Mouse (Mus musculus): ENCODE measurements around the gene Ppp1r16b. TPM values are rescaled to one million over a fixed set of nuclear protein-coding genes. Genes with fewer than 3 reads are reported as not detected.

The Ppp1r16b gene
- polyA plus RNA-seq, 1 experiment = not detected

GRCm38 (mm10) chr2:158631873-158632272 lies 33.3 kb upstream of the Ppp1r16b start:
- Histone ChIP-seq H3K4me3 (ENCODE audit: insufficient read depth, low read depth, low read length) (no peak overlapping the region), H3K4me1 (ENCODE audit: control insufficient read depth, insufficient read depth, low read length) (0 out of 2 replicates have a peak, but pooled peaks cover 4% of the 10 kb centered on the region), H3K27ac (ENCODE audit: insufficient read depth, low read depth, low read length) (no peak overlapping the region)
- WGBS = 80% methylated on average over 5 of the region's 5 CpGs
- TF ChIP-seq CTCF (IDR thresholded peaks at IDR 0.05; ENCODE audit: insufficient read depth, low read depth, low read length) = no peak
- TF ChIP-seq POLR2A (IDR thresholded peaks at IDR 0.05; ENCODE audit: insufficient read depth, low read depth, low read length) = no peak

GRCm38 (mm10) chr2:158641869-158642268 lies 23.3 kb upstream of the Ppp1r16b start:
- 6% methylated on average over 2 of the region's 2 CpGs for WGBS
- H3K27ac ChIP-seq (ENCODE audit: insufficient read depth, low read depth, low read length) = no peak overlapping the region
- H3K4me1 ChIP-seq (ENCODE audit: control insufficient read depth, insufficient read depth, low read length) = peaks cover 9% of the 10 kb centered on the region; the same call in 1 of the 2 replicates
- peak; percentile 78 for TF ChIP-seq CTCF (IDR thresholded peaks at IDR 0.05; ENCODE audit: insufficient read depth, low read depth, low read length)
- TF ChIP-seq POLR2A (IDR thresholded peaks at IDR 0.05; ENCODE audit: insufficient read depth, low read depth, low read length) = no peak
- no peak overlapping the region for H3K4me3 ChIP-seq (ENCODE audit: insufficient read depth, low read depth, low read length)

GRCm38 (mm10) chr2:158642587-158642986 lies 22.6 kb upstream of the Ppp1r16b start:
- TF ChIP-seq CTCF (IDR thresholded peaks at IDR 0.05; ENCODE audit: insufficient read depth, low read depth, low read length) (no peak), POLR2A (IDR thresholded peaks at IDR 0.05; ENCODE audit: insufficient read depth, low read depth, low read length) (no peak)
- peaks cover 9% of the 10 kb centered on the region; the same call in 1 of the 2 replicates for H3K4me1 ChIP-seq (ENCODE audit: control insufficient read depth, insufficient read depth, low read length)
- H3K4me3 ChIP-seq (ENCODE audit: insufficient read depth, low read depth, low read length) = no peak overlapping the region
- 84% methylated on average over 2 of the region's 2 CpGs for WGBS
- H3K27ac ChIP-seq (ENCODE audit: insufficient read depth, low read depth, low read length) = no peak overlapping the region

- Histone ChIP-seq H3K27ac (ENCODE audit: insufficient read depth, low read depth, low read length) (no peak overlapping the region), H3K4me1 (ENCODE audit: control insufficient read depth, insufficient read depth, low read length) (peaks cover 9% of the 10 kb centered on the region; the same call in 1 of the 2 replicates), H3K4me3 (ENCODE audit: insufficient read depth, low read depth, low read length) (no peak overlapping the region)
- TF ChIP-seq POLR2A (IDR thresholded peaks at IDR 0.05; ENCODE audit: insufficient read depth, low read depth, low read length) (no peak), CTCF (IDR thresholded peaks at IDR 0.05; ENCODE audit: insufficient read depth, low read depth, low read length) (no peak)
- 75% methylated on average over 3 of the region's 3 CpGs for whole genome bisulfite sequencing
These were observed 21.4 kb upstream of the Ppp1r16b start for GRCm38 (mm10) chr2:158643791-158644190.

GRCm38 (mm10) chr2:158651159-158651908 lies 13.9 kb upstream of the Ppp1r16b start:
- Histone ChIP-seq H3K27ac (ENCODE audit: insufficient read depth, low read depth, low read length) (no peak overlapping the region), H3K4me3 (ENCODE audit: insufficient read depth, low read depth, low read length) (no peak overlapping the region), H3K4me1 (ENCODE audit: control insufficient read depth, insufficient read depth, low read length) (no peaks in the 10 kb centered on the region)
- no peak for TF ChIP-seq POLR2A (IDR thresholded peaks at IDR 0.05; ENCODE audit: insufficient read depth, low read depth, low read length)
- no peak for TF ChIP-seq CTCF (IDR thresholded peaks at IDR 0.05; ENCODE audit: insufficient read depth, low read depth, low read length)
- 81% methylated on average over 7 of the region's 7 CpGs for whole genome bisulfite sequencing

GRCm38 (mm10) chr2:158652985-158653384 lies 12.2 kb upstream of the Ppp1r16b start:
- H3K27ac ChIP-seq (ENCODE audit: insufficient read depth, low read depth, low read length) = no peak overlapping the region
- WGBS = 4% methylated on average over 4 of the region's 4 CpGs
- TF ChIP-seq CTCF (IDR thresholded peaks at IDR 0.05; ENCODE audit: insufficient read depth, low read depth, low read length) = peak; percentile 59
- no peak for TF ChIP-seq POLR2A (IDR thresholded peaks at IDR 0.05; ENCODE audit: insufficient read depth, low read depth, low read length)
- no peaks in the 10 kb centered on the region for H3K4me1 ChIP-seq (ENCODE audit: control insufficient read depth, insufficient read depth, low read length)
- H3K4me3 ChIP-seq (ENCODE audit: insufficient read depth, low read depth, low read length) = no peak overlapping the region

GRCm38 (mm10) chr2:158654717-158655116 lies 10.5 kb upstream of the Ppp1r16b start:
- Histone ChIP-seq H3K27ac (ENCODE audit: insufficient read depth, low read depth, low read length) (no peak overlapping the region), H3K4me1 (ENCODE audit: control insufficient read depth, insufficient read depth, low read length) (no peaks in the 10 kb centered on the region), H3K4me3 (ENCODE audit: insufficient read depth, low read depth, low read length) (no peak overlapping the region)
- TF ChIP-seq POLR2A (IDR thresholded peaks at IDR 0.05; ENCODE audit: insufficient read depth, low read depth, low read length) (no peak), CTCF (IDR thresholded peaks at IDR 0.05; ENCODE audit: insufficient read depth, low read depth, low read length) (no peak)
- WGBS = 82% methylated on average over 9 of the region's 9 CpGs

GRCm38 (mm10) chr2:158655806-158656205 lies 9.4 kb upstream of the Ppp1r16b start:
- TF ChIP-seq CTCF (IDR thresholded peaks at IDR 0.05; ENCODE audit: insufficient read depth, low read depth, low read length) (no peak), POLR2A (IDR thresholded peaks at IDR 0.05; ENCODE audit: insufficient read depth, low read depth, low read length) (no peak)
- H3K4me1 ChIP-seq (ENCODE audit: control insufficient read depth, insufficient read depth, low read length) = no peaks in the 10 kb centered on the region
- no peak overlapping the region for H3K4me3 ChIP-seq (ENCODE audit: insufficient read depth, low read depth, low read length)
- WGBS = 84% methylated on average over 4 of the region's 4 CpGs
- no peak overlapping the region for H3K27ac ChIP-seq (ENCODE audit: insufficient read depth, low read depth, low read length)

GRCm38 (mm10) chr2:158658822-158659221 lies 6.4 kb upstream of the Ppp1r16b start:
- WGBS = 60% methylated on average over 6 of the region's 6 CpGs
- TF ChIP-seq CTCF (IDR thresholded peaks at IDR 0.05; ENCODE audit: insufficient read depth, low read depth, low read length) = no peak
- TF ChIP-seq POLR2A (IDR thresholded peaks at IDR 0.05; ENCODE audit: insufficient read depth, low read depth, low read length) = no peak

More at GRCm38 (mm10) chr2:158658822-158659221, 6.4 kb upstream of the Ppp1r16b start:
- Histone ChIP-seq H3K4me3 (ENCODE audit: insufficient read depth, low read depth, low read length) (no peak overlapping the region), H3K27ac (ENCODE audit: insufficient read depth, low read depth, low read length) (no peak overlapping the region), H3K4me1 (ENCODE audit: control insufficient read depth, insufficient read depth, low read length) (no peaks in the 10 kb centered on the region)

All from olfactory bulb, adult 2 months (tissue).